Mouse (Mus musculus) NIH3T3 (cell line): ENCODE measurements at regions not wholly inside any gene's neighbourhood (a gene's known extent, or its start where the extent isn't known, plus 50 kb on each side); places are given as distances from the start of the nearest gene placed in this dataset.

ENCODE experiments used
- DNase-seq: peaks from one replicate; pipeline ENCODE4 v3.0.0-alpha.2; 2012; ENCODE audit warnings: low read depth

DNA sequence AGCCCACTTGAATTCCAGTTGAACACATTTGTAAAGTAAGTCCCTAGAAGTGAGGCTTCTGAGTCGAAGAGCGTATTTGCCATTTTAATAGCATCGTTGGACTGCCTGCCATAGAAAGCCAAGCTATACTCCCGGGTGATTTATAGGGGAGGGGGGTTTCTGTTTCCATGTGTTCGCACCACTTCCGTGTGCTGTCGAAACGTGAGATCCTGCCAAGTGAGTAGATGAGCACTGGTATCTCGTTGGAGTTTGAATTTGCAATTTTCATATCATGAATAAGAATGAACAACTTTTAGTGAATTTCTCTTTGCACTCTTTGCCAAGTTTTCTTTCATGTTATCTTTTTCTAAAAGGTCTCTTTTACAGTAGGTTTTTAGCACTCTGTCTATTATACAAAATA is 128.7 kb downstream of the Tle3 start:
- DNase-seq: no peak

- DNase-seq: no peak
Measured at GRCm38 (mm10) chr9:61492896-61493295, 120.7 kb downstream of the Tle3 start.

DNA sequence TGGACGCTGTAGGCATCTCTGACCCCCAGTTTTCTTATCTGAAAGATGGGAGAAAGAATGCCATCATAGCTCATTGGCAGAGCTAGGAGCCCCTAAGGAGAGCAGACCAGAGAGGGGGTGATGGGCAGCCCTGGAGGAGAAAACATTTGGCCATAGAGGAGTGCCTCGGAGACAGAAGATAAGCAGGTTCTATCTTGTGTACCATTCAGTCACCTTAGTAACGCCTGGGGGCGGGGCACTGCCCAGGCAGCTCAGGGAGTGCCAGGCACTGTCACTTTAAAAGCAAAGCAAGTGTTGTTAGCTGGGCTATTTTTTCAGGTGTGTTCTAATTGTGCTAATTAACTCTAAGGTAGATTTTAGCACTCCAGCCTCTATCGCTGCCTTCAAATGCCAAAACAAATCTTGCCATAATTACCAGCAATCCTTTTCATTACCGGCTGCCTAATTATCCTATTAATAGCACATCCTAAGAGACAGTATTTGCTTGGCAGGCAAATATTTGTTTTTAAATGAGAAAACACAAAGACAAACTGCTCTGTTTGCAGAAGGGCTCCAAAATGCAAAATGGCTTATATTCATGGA is 119.1 kb downstream of the Tle3 start:
- DNase-seq: no peak

DNA sequence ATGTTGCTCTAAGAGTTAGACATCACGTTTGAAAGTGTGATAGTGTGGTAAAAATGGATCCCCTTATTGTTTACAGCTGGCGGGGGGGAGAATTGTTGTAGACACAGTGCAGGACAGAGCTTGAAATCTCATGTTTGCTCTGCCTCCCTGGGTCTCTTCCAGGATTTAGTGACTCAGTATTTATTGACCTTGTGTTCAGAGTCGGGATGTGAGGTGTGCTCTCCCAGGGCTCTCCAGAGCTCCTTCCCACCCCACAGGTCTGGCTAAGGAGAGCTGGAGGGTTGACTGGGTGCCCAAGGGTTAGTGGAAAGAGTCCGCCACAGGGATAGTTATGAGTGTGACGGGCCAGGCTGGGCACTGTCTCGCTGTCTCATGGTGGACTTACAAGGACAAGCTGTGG is 117.8 kb downstream of the Tle3 start:
- DNase-seq: peak; percentile 14

GRCm38 (mm10) chr9:61489147-61489546 is 117.0 kb downstream of the Tle3 start:
- no peak for DNase-seq

- DNase-seq: no peak
Measured at GRCm38 (mm10) chr9:61487824-61488223, 115.7 kb downstream of the Tle3 start.

- DNase-seq: no peak
Measured at GRCm38 (mm10) chr9:61487146-61487545, 115.0 kb downstream of the Tle3 start.

- DNase-seq: peak; percentile 74
Measured at GRCm38 (mm10) chr9:61484391-61484790, 112.2 kb downstream of the Tle3 start.

GRCm38 (mm10) chr9:61479626-61480025 is 107.5 kb downstream of the Tle3 start:
- DNase-seq: no peak

- no peak for DNase-seq
Measured at GRCm38 (mm10) chr9:61478862-61479261, 106.7 kb downstream of the Tle3 start.

DNA sequence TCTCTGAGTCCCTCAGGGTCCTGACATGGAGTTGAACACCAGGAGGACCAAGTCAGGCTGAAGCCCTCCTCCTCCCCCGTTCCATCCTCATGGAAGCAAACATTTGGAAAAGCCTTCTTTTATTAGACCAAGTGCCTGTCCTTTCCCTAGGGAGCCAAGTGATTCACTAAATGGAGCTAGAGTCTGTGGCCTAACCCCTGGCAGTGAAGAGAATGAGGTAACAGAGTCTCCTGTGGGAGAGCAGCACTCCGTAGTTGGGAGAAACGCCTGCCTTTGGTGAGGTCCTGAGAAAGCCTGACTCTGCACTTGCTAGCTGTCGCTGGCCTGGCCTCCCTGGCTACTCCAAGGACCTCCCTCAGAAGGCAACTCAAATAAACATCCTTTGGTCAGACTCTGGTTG is 104.2 kb downstream of the Tle3 start:
- peak; percentile 28 for DNase-seq

GRCm38 (mm10) chr9:61470815-61471505 is 98.8 kb downstream of the Tle3 start:
- DNase-seq: no peak

GRCm38 (mm10) chr9:61468897-61469509 is 96.8 kb downstream of the Tle3 start:
- DNase-seq: no peak

GRCm38 (mm10) chr9:61468368-61468848 is 96.2 kb downstream of the Tle3 start:
- no peak for DNase-seq
